Mouse (Mus musculus) stomach, postnatal 0 days (tissue): Measurements from ENCODE around the gene Mthfd1. TPM values are rescaled to one million over a fixed set of nuclear protein-coding genes. Genes with fewer than 3 reads are reported as not detected.
A peak's percentile ranks its signal among the peaks of the same experiment; 100 is the strongest.

Source experiments
- ATAC-seq: fragments of 200-750 bp; cut with Nextera tagmentation; 2 replicates; pipeline ENCODE4 v1.8.0; 2017; ENCODE audit not compliant: low FRiP score, low TSS enrichment
- DNase-seq: peaks from one replicate; pipeline ENCODE4 v3.0.0-alpha.2; 2016; ENCODE audit warnings: low spot score
- H3K27ac ChIP-seq: fragments of 300-500 bp; sonication (generic); replicated peaks from 2 replicates; pipeline ENCODE4 v1.5.1; 2014; ENCODE audit warnings: mild to moderate bottlenecking, control low read depth
- H3K27me3 ChIP-seq: fragments of 300-500 bp; sonication (generic); 2 replicates; pipeline ENCODE4 v1.6.1; 2014; ENCODE audit warnings: low read length; ENCODE audit not compliant: control insufficient read depth, insufficient read depth
- H3K36me3 ChIP-seq: fragments of 300-500 bp; sonication (generic); 2 replicates; pipeline ENCODE4 v1.6.1; 2014; ENCODE audit warnings: low read length, mixed read lengths; ENCODE audit not compliant: control insufficient read depth, insufficient read depth
- H3K4me1 ChIP-seq: fragments of 300-500 bp; sonication (generic); replicated peaks from 2 replicates; pipeline ENCODE4 v1.6.1; 2014; ENCODE audit warnings: antibody characterized with exemption; ENCODE audit not compliant: control insufficient read depth, insufficient read depth
- H3K4me2 ChIP-seq: fragments of 300-500 bp; sonication (generic); replicated peaks from 2 replicates; pipeline ENCODE4 v1.6.1; 2014; ENCODE audit warnings: low read depth, mild to moderate bottlenecking, control low read depth, moderate library complexity
- H3K4me3 ChIP-seq: fragments of 300-500 bp; sonication (generic); 2 replicates; pipeline ENCODE4 v1.5.1; 2014; ENCODE audit warnings: low read depth, low read length, control low read depth
- H3K9ac ChIP-seq: fragments of 300-500 bp; sonication (generic); 2 replicates; pipeline ENCODE4 v1.6.1; 2014; ENCODE audit warnings: mild to moderate bottlenecking, low read length, control low read depth, mixed read lengths
- H3K9me3 ChIP-seq: fragments of 300-500 bp; sonication (generic); 2 replicates; pipeline ENCODE4 v1.6.1; 2016; ENCODE audit warnings: low read length; ENCODE audit not compliant: control insufficient read depth
- CTCF ChIP-seq: IDR thresholded peaks from 2 replicates; pipeline ENCODE4 v1.5.1; 2016; ENCODE audit warnings: antibody characterized with exemption, low read depth, mild to moderate bottlenecking, moderate library complexity
- EP300 ChIP-seq: optimal IDR thresholded peaks from 2 replicates; pipeline ENCODE3; 2016; ENCODE audit warnings: antibody characterized with exemption
- WGBS: fragments of 180-500 bp; shearing (Covaris S2); extraction: QIAGEN DNeasy Blood & Tissue Kit; methylation state at CpG from one replicate; pipeline ENCODE4 v1.1.7; 2014; 5-methylcytosine and 5-hydroxymethylcytosine counted together
- polyA plus RNA-seq: library from polyadenylated mRNA; unstranded; fragments of >200 nt; fragmentation: Nextera tagmentation; extraction: Ambion mirVana; gene quantifications from 2 replicates; pipeline ENCODE4 v1.2.1, GENCODE M21; 2015

The Mthfd1 gene
- polyA plus RNA-seq, 1 experiment from 2014 or later, result 28.9 TPM

DNA sequence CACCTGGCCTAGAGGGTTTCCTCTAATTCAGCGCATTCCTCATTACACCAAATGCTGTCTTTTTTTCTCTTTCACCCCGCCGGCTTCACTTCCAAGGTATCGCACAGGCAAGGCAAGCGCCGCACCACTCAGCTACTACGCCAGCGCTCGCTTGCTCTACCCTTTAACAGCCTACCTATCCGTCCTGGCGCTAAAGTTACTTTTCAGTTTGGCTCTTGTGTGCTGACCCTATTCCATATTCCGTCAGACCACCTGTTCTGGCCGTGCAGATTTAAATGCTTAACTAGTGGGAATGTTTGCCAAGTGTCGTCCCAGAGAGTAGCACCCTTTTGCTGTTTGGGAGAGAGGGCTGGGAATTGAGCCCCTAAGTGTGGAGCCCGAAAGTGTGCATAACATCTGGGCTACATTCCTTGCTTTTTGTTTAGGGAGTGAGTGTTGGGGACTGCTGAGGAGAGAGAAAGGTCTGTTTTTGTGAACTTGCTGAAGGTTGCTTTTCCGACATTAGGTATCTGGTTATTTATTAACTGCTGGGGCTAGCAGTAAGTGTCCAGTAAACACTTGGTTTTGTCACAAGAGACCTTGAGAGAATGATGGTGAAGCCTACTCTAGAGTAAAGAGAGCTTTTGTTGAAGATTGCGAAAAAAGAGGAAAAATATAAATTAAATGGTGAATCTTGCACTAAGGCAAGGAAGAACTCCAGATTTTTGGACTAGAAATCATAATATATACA, 1.2 kb downstream of the Mthfd1 start:
- Histone ChIP-seq H3K9me3 (no peaks in the 10 kb centered on the region), H3K4me3 (peak overlapping the region; percentile 57), H3K36me3 (no peaks in the 10 kb centered on the region), H3K27ac (0 out of 2 replicates have a peak overlapping the region, but pooled peaks have one; percentile 41), H3K27me3 (no peaks in the 10 kb centered on the region), H3K4me2 (peak overlapping the region; percentile 98), H3K4me1 (no peaks in the 10 kb centered on the region), H3K9ac (peak overlapping the region; percentile 74)
- ATAC-seq (no peak), DNase-seq (peak; percentile 34)
- TF ChIP-seq CTCF (no peak), EP300 (no peak)
- WGBS, result 8% methylated on average over 17 of the region's 17 CpGs

DNA sequence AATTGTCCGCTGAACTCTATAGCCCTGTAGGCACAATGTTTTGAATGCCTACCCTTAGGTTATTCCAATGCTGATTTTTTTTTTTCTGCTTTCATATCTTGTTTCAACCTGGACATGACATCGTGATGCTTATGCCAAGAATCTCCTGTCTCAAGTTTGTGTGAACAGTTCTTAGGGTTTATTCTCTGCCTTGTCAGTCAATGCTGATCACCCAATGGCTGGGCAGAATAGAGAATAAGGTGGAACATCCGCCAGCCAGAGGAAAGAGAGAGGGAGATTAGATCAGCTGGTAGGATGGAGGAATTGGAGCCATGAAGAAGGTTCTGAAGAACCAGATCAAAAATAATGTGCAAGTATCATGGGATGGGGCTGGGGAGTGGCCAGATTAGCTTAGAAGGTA, 5.6 kb downstream of the Mthfd1 start:
- H3K4me2 ChIP-seq, result no peak overlapping the region
- no peaks in the 10 kb centered on the region for H3K27me3 ChIP-seq
- WGBS, result 86% methylated on average over 3 of the region's 3 CpGs
- TF ChIP-seq EP300 (no peak), CTCF (no peak)
- H3K27ac ChIP-seq, result no peak overlapping the region
- no peak for ATAC-seq
- H3K9ac ChIP-seq, result no peak overlapping the region
- no peaks in the 10 kb centered on the region for H3K9me3 ChIP-seq
- H3K4me3 ChIP-seq, result no peak overlapping the region
- DNase-seq, result no peak
- H3K4me1 ChIP-seq, result no peaks in the 10 kb centered on the region
- no peaks in the 10 kb centered on the region for H3K36me3 ChIP-seq

DNA sequence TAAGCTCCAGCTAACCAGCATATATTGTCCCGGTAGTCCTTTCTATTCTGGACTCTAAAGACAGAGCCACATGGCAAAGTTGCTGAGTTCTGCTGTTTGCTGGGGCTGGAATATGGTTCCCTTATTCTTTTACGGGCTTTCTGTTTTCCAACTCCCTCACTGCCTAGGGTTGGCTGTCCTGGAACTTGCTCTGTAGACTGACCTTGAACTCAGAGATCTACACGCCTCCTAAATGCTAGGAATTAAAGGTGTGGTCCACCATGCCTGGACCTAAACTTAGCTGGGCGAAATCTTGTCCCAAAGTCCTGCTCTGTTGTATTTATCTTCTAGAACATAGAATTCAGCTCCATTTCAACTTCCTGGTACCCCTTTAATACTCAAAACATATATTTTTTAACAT, 6.5 kb downstream of the Mthfd1 start:
- no peak for DNase-seq
- H3K4me1 ChIP-seq, result no peaks in the 10 kb centered on the region
- WGBS, result 83% methylated on average over 4 of the region's 4 CpGs

DNA sequence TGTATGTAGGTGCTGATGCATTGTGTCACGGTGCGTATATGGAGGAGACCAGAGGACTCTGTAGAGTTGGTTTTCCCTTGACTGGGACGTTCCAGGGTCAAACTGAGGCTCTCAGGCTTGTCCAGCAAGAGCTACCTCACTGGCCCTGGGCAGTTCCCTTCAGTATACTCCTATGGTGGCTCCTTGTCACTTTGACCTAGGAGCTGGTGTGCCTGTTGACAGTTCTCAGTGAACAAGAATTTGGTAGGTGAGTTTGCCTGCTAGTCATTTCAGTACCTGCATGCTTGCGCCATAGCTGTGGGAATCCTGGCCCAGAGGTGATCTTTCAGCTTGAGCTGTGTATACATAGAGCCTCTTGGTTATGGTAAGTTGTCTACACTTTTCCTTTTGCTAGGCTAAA, 7.8 kb downstream of the Mthfd1 start:
- H3K4me3 ChIP-seq, result no peak overlapping the region
- ATAC-seq (no peak), DNase-seq (no peak)
- H3K9me3 ChIP-seq, result no peaks in the 10 kb centered on the region
- no peaks in the 10 kb centered on the region for H3K27me3 ChIP-seq
- H3K27ac ChIP-seq, result no peak overlapping the region
- no peak overlapping the region for H3K9ac ChIP-seq
- 93% methylated on average over 4 of the region's 4 CpGs for WGBS
- H3K4me2 ChIP-seq, result no peak overlapping the region
- TF ChIP-seq EP300 (no peak), CTCF (no peak)
- H3K36me3 ChIP-seq, result no peaks in the 10 kb centered on the region
- no peaks in the 10 kb centered on the region for H3K4me1 ChIP-seq

More for the DNA sequence above, 6.5 kb downstream of the Mthfd1 start:
- no peak overlapping the region for H3K9ac ChIP-seq
- no peak overlapping the region for H3K4me3 ChIP-seq
- TF ChIP-seq CTCF, result no peak
- no peak for TF ChIP-seq EP300
- no peak overlapping the region for H3K4me2 ChIP-seq
- no peaks in the 10 kb centered on the region for H3K36me3 ChIP-seq
- H3K9me3 ChIP-seq, result no peaks in the 10 kb centered on the region
- no peak for ATAC-seq
- H3K27ac ChIP-seq, result no peak overlapping the region
- no peaks in the 10 kb centered on the region for H3K27me3 ChIP-seq

DNA sequence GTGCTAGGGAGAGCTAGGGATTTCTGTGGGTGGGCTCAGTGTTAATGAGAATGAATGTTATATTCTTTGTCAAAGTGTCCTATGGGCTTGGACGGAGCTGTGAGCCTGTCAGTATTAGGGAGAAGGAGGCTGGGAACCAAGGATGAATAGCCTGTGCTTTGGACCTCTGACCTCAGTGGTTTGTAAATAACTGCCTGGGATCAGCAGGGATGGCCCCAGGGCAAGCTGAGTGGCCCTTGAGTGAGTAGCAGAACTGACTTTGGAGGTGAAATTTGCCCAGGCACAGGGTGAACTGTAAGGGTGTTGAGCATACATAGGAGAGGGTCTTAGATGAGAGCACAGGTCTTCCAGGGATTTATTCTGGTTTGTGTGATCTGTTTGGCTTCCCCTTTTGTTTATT, 8.8 kb downstream of the Mthfd1 start:
- no peak overlapping the region for H3K9ac ChIP-seq
- H3K4me1 ChIP-seq, result no peaks in the 10 kb centered on the region
- no peak overlapping the region for H3K4me3 ChIP-seq
- TF ChIP-seq CTCF (no peak), EP300 (no peak)
- WGBS, result 74% methylated on average over 1 of the region's 1 CpGs
- no peaks in the 10 kb centered on the region for H3K9me3 ChIP-seq
- DNase-seq (no peak), ATAC-seq (no peak)
- H3K27me3 ChIP-seq, result no peaks in the 10 kb centered on the region
- no peak overlapping the region for H3K27ac ChIP-seq
- H3K36me3 ChIP-seq, result no peaks in the 10 kb centered on the region
- no peak overlapping the region for H3K4me2 ChIP-seq

DNA sequence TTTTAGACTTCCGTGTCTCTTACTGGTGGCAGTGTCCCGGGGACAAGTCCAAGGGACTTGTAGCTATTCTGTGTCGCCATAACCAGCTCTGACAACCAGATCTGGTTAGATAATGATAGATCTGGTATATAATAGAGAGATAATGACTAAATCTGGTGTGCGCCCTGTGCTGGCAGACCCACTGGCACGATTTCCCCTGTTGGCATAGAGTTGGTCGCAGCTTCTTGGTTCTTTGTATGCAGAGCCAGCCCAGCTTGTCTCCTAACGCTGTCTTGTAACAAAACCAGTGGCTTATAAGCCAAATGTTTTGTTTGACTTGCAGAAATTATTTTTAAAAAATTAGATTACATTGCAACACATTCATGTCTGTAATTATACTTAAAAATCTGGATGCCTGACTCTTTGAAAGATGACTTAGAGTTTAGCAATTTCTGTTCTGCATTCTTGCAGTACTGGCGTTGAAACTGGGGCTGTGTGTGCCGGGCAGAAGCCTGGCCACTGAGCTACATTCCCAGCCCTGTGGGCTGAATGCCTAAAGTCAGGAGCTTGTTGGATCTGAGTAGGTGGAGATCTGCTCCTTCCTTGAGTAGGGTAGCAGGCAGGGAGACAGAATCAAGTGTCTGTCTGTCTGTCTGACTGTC, 9.3 kb downstream of the Mthfd1 start:
- H3K36me3 ChIP-seq, result no peaks in the 10 kb centered on the region
- TF ChIP-seq CTCF (no peak), EP300 (no peak)
- no peak overlapping the region for H3K4me2 ChIP-seq
- H3K27me3 ChIP-seq, result no peaks in the 10 kb centered on the region
- no peaks in the 10 kb centered on the region for H3K4me1 ChIP-seq
- H3K9ac ChIP-seq, result no peak overlapping the region
- H3K4me3 ChIP-seq, result no peak overlapping the region
- H3K9me3 ChIP-seq, result no peaks in the 10 kb centered on the region
- ATAC-seq, result no peak
- no peak for DNase-seq
- H3K27ac ChIP-seq, result no peak overlapping the region
- WGBS, result 72% methylated on average over 9 of the region's 9 CpGs
